Mouse (Mus musculus) liver, adult 2 months (tissue): Measurements from ENCODE around the gene Trpm2. TPM values are rescaled to one million over a fixed set of nuclear protein-coding genes. Genes with fewer than 3 reads are reported as not detected.
A peak's percentile ranks its signal among the peaks of the same experiment; 100 is the strongest.

Experiments used
- DNase-seq: peaks from one replicate; pipeline ENCODE4 v3.0.0-alpha.2; 2011; ENCODE audit warnings: low read depth, low spot score; ENCODE audit errors: extremely low read depth
- H3K27ac ChIP-seq: fragments of 200-500 bp; replicated peaks from 2 replicates; pipeline ENCODE4 v1.5.1; 2012; ENCODE audit warnings: low read depth, mild to moderate bottlenecking, control low read depth, inconsistent platforms, low read length; ENCODE audit not compliant: insufficient read depth
- H3K27me3 ChIP-seq: fragments of 200-500 bp; 2 replicates; pipeline ENCODE4 v1.6.1; 2012; ENCODE audit warnings: mild to moderate bottlenecking, moderate library complexity, low read length, inconsistent platforms; ENCODE audit not compliant: control insufficient read depth, insufficient read depth
- H3K36me3 ChIP-seq: fragments of 200-500 bp; 2 replicates; pipeline ENCODE4 v1.6.1; 2012; ENCODE audit warnings: low read length, inconsistent platforms; ENCODE audit not compliant: control insufficient read depth, insufficient read depth
- H3K4me1 ChIP-seq: fragments of 200-500 bp; 2 replicates; pipeline ENCODE4 v1.6.1; 2011; ENCODE audit warnings: low read length; ENCODE audit not compliant: control insufficient read depth, insufficient read depth
- H3K4me3 ChIP-seq: fragments of 200-500 bp; 2 replicates; pipeline ENCODE4 v1.5.1; 2011; ENCODE audit warnings: low read depth, mild to moderate bottlenecking, control low read depth, low read length, moderate library complexity; ENCODE audit not compliant: insufficient read depth
- H3K79me2 ChIP-seq: fragments of 200-500 bp; 2 replicates; pipeline ENCODE4 v1.6.1; 2012; ENCODE audit warnings: inconsistent platforms, mild to moderate bottlenecking, low read length, moderate library complexity; ENCODE audit not compliant: control insufficient read depth, insufficient read depth
- H3K9ac ChIP-seq: fragments of 200-500 bp; 2 replicates; pipeline ENCODE4 v1.6.1; 2012; ENCODE audit warnings: low read depth, mild to moderate bottlenecking, control low read depth, inconsistent platforms, low read length
- CTCF ChIP-seq: fragments of 200-500 bp; IDR thresholded peaks from 2 replicates; pipeline ENCODE4 v1.5.1; 2011; ENCODE audit warnings: low read depth, low read length, control low read depth
- POLR2A ChIP-seq: fragments of 200-500 bp; IDR thresholded peaks from 2 replicates; pipeline ENCODE4 v1.6.1; 2011; ENCODE audit warnings: low read length, control low read depth; ENCODE audit not compliant: insufficient read depth; ENCODE audit errors: extremely low read depth
- WGBS: fragments of 180-500 bp; shearing (Covaris S2); methylation state at CpG from one replicate; pipeline ENCODE4 v1.1.7; 2018; 5-methylcytosine and 5-hydroxymethylcytosine counted together
- polyA plus RNA-seq: library from polyadenylated mRNA; depleted of rRNA; stranded (reverse); fragments of >200 nt; gene quantifications from 2 replicates; pipeline ENCODE4 v1.2.3, GENCODE M21; 2012
- total RNA-seq: library from RNA; depleted of rRNA; stranded (reverse); fragments of >200 nt; gene quantifications from 2 replicates; pipeline ENCODE4 v1.2.3, GENCODE M21; 2014

Gene Trpm2
- total and polyA plus RNA-seq, 2 experiments: 3.1 to 3.3 TPM

GRCm38 (mm10) chr10:77900903-77901818 lies 69.2 kb downstream of the Trpm2 start:
- Histone ChIP-seq H3K27ac (peak overlapping the region; percentile 95), H3K4me1 (peaks cover 26% of the 10 kb centered on the region), H3K36me3 (no peaks in the 10 kb centered on the region), H3K27me3 (no peaks in the 10 kb centered on the region), H3K79me2 (peaks cover 3% of the 10 kb centered on the region; the same call in 1 of the 2 replicates), H3K9ac (peak overlapping the region; percentile 93), H3K4me3 (peak overlapping the region; percentile 86)
- 39% methylated on average over 27 of the region's 27 CpGs for WGBS
- TF ChIP-seq CTCF (0 out of 2 replicates have a peak, but pooled peaks have one; percentile 20), POLR2A (0 out of 2 replicates have a peak, but pooled peaks have one; percentile 17)
- DNase-seq: peak; percentile 95

- 14% methylated on average over 7 of the region's 7 CpGs for WGBS
- peak overlapping the region; percentile 93 for H3K27ac ChIP-seq
These were observed 70.2 kb downstream of the Trpm2 start for GRCm38 (mm10) chr10:77900126-77900525.

GRCm38 (mm10) chr10:77895562-77895961 lies 74.8 kb downstream of the Trpm2 start:
- Histone ChIP-seq H3K36me3 (no peaks in the 10 kb centered on the region), H3K27me3 (no peaks in the 10 kb centered on the region), H3K4me3 (no peak overlapping the region), H3K4me1 (peaks cover 14% of the 10 kb centered on the region), H3K79me2 (no peaks in the 10 kb centered on the region), H3K9ac (no peak overlapping the region), H3K27ac (no peak overlapping the region)
- TF ChIP-seq POLR2A: no peak
- TF ChIP-seq CTCF: no peak
- 92% methylated on average over 5 of the region's 5 CpGs for WGBS
- DNase-seq: no peak

More at GRCm38 (mm10) chr10:77900126-77900525, 70.2 kb downstream of the Trpm2 start:
- peak overlapping the region; percentile 45 for H3K9ac ChIP-seq
- H3K27me3 ChIP-seq: no peaks in the 10 kb centered on the region
- H3K36me3 ChIP-seq: no peaks in the 10 kb centered on the region
- peaks cover 3% of the 10 kb centered on the region; the same call in 1 of the 2 replicates for H3K79me2 ChIP-seq
- peaks cover 26% of the 10 kb centered on the region for H3K4me1 ChIP-seq
- TF ChIP-seq POLR2A (no peak), CTCF (no peak)
- H3K4me3 ChIP-seq: peak overlapping the region; percentile 86
- DNase-seq: peak; percentile 98

- DNase-seq: no peak
- TF ChIP-seq CTCF (no peak), POLR2A (no peak)
- 77% methylated on average over 8 of the region's 8 CpGs for WGBS
- H3K79me2 ChIP-seq: no peaks in the 10 kb centered on the region
- H3K9ac ChIP-seq: no peak overlapping the region
- H3K36me3 ChIP-seq: no peaks in the 10 kb centered on the region
- no peaks in the 10 kb centered on the region for H3K4me1 ChIP-seq
- no peak overlapping the region for H3K27ac ChIP-seq
- no peak overlapping the region for H3K4me3 ChIP-seq
- H3K27me3 ChIP-seq: no peaks in the 10 kb centered on the region
These were observed 79.3 kb downstream of the Trpm2 start for GRCm38 (mm10) chr10:77890987-77891565.

GRCm38 (mm10) chr10:77886007-77886747 lies 84.2 kb downstream of the Trpm2 start:
- Histone ChIP-seq H3K27ac (no peak overlapping the region), H3K4me1 (no peaks in the 10 kb centered on the region), H3K9ac (no peak overlapping the region), H3K27me3 (no peaks in the 10 kb centered on the region), H3K36me3 (no peaks in the 10 kb centered on the region), H3K79me2 (no peaks in the 10 kb centered on the region), H3K4me3 (no peak overlapping the region)
- WGBS: 61% methylated on average over 12 of the region's 12 CpGs
- TF ChIP-seq CTCF: no peak
- TF ChIP-seq POLR2A: no peak
- DNase-seq: no peak

- Histone ChIP-seq H3K4me3 (no peak overlapping the region), H3K4me1 (no peaks in the 10 kb centered on the region), H3K9ac (no peak overlapping the region), H3K27me3 (no peaks in the 10 kb centered on the region), H3K36me3 (no peaks in the 10 kb centered on the region), H3K27ac (no peak overlapping the region), H3K79me2 (no peaks in the 10 kb centered on the region)
- DNase-seq: no peak
- no peak for TF ChIP-seq POLR2A
- peak; percentile 23; the same call in 1 of the 2 replicates for TF ChIP-seq CTCF
- WGBS: 87% methylated on average over 5 of the region's 5 CpGs
These were observed 87.8 kb downstream of the Trpm2 start for GRCm38 (mm10) chr10:77882553-77882952.
